Mouse (Mus musculus): ENCODE results near the gene Hoxa5. TPM values are rescaled to one million over a fixed set of nuclear protein-coding genes. Genes with fewer than 3 reads are reported as not detected.

Hoxa5 gene
- polyA plus RNA-seq, 1 experiment from 2014 or later: 1.3 TPM

DNA sequence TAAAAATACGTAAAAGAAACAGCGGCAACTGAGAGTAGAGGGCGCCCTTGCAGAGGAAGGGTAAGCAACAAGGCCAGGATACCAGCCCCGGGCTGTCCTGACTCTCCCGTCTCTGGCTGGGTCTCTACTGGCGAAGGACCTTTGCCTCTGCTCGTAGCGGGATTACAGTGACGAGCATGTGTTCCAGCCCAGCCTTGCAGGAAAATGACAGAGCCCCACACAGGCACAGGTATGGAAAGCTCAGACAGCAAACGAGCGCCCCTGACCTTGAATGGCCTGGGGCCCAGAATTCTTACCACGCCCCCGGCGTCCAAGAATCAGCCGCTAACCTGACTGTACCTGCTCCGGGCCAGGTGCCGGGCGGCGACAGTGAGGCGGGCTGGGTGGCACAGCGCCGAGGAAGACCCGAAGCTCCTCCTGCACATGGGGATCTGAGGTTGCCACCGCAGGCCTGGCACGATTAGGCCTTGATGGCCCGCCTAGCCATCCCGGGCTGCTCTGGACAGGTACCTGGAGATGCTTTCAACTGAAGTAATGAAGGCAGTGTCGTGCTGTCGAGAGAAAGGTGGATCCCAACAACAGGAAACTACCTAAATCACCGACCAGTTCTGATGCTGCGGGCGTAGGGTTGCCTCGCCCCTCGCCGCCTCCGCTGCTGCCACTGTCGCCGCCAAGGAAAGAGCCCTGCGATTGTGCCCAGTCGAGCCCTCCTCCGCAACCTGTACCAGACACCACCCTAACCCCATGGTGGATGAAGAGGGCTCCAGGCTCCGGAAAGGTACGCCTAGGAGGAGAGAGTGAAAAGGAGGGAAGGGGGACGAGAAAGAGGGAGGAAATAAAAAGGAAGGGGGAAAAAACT is 25.4 kb upstream of the Hoxa5 start:
- no peak overlapping the region for H3K9ac ChIP-seq (ENCODE audit: low read length)
- H3K9me3 ChIP-seq (replicated peaks; ENCODE audit: control insufficient read depth, low read length): no peaks in the 10 kb centered on the region
- H3K4me1 ChIP-seq (ENCODE audit: control insufficient read depth, insufficient read depth, low read length): no peaks in the 10 kb centered on the region
- H3K27ac ChIP-seq (ENCODE audit: low read length): no peak overlapping the region
- H3K27me3 ChIP-seq (ENCODE audit: control insufficient read depth, insufficient read depth, low read length): peaks cover 85% of the 10 kb centered on the region
- no peak overlapping the region for H3K4me2 ChIP-seq (ENCODE audit: low read depth, low read length)
- ATAC-seq (replicated peaks; ENCODE audit: extremely low read depth, insufficient read depth, low FRiP score): no peak
- 3% methylated on average over 44 of the region's 44 CpGs for WGBS
- H3K4me3 ChIP-seq (ENCODE audit: low read length): no peak overlapping the region
- H3K36me3 ChIP-seq (ENCODE audit: control insufficient read depth, insufficient read depth): no peaks in the 10 kb centered on the region

DNA sequence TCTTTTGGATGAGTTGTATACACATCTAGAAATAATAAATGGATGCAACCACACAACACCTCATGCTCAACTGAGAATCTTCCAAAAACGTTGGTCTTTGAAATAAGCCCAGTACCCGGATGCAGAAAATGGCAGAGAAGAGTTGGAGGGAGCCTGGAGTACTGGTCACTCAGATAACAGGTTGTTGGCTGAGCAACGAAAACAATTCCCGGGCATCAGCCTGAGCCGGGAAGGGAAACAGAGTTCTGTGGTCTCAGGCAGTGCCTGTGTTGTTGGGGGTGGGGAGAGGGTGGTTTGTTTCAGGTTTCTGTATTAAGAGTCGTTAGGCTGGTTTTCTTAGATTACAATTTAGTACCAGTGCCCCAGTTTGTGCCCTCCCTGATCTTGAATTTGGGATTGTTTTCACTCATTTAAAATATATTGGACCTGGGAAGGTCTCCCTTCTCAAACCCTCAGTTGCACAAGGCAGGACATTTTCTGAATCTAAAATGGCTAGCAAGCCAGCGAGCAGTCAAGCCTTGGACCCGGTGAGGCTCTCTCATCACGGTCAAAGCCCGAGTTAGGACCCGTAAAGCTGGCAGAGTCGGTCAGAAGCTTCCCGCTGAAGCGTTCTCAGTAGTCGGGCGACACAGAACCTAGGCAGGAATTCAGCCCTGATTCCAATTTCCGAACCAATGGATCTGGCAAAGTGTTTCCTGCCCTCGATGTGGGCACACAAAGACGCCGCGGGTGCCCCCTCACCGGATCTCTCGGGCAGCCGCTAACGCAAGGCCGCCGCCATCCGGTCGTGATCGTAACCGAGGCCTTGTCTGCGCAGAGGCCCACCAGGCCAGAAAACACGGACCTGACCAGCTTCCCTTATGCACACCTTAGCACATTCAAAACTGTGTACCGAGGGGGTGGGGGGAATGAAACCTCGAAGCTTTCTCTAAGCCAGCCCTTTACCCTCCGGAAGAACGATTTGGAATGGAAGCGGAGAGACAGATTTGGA is 24.4 kb upstream of the Hoxa5 start:
- no peak overlapping the region for H3K4me3 ChIP-seq (ENCODE audit: low read length)
- peaks cover 83% of the 10 kb centered on the region for H3K27me3 ChIP-seq (ENCODE audit: control insufficient read depth, insufficient read depth, low read length)
- no peak overlapping the region for H3K4me2 ChIP-seq (ENCODE audit: low read depth, low read length)
- H3K9ac ChIP-seq (ENCODE audit: low read length): no peak overlapping the region
- no peaks in the 10 kb centered on the region for H3K36me3 ChIP-seq (ENCODE audit: control insufficient read depth, insufficient read depth)
- H3K9me3 ChIP-seq (replicated peaks; ENCODE audit: control insufficient read depth, low read length): no peaks in the 10 kb centered on the region
- H3K4me1 ChIP-seq (ENCODE audit: control insufficient read depth, insufficient read depth, low read length): no peaks in the 10 kb centered on the region
- H3K27ac ChIP-seq (ENCODE audit: low read length): no peak overlapping the region
- no peak for ATAC-seq (replicated peaks; ENCODE audit: extremely low read depth, insufficient read depth, low FRiP score)
- WGBS: 2% methylated on average over 38 of the region's 38 CpGs

DNA sequence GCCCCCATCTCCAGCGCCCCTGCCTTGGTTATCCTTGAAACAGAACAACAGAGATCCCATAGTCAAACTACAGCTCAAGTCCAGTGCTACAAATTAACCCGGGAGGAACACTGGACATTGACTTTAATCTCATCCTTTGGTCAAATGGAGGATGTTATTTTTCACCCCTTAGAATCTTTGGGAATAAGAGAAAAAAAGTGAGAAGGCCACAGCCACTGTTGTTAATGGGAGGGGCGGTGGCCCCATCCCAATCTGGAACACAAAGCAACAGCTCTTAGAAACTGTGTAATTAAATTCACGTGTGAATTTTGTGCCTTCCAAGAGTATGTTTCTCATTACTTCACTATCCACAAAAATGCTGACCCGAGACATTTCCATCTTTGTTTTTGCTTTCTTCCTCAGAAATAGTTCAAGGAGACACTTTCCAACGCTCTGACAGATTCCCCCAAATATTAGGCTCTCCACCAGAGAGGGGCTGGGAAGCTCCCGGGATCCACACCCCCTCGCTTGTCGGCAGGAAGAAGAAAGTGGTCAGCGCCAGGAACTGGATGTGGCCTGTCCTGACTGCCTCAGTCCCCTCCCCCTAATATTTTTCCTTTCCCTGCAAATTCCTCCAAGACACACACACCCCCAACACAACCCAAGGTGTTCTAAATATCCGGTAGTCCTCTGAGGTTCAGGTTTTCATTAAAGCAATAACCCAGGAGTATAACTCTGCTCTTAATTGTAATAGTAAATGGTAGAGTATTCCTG is 23.3 kb upstream of the Hoxa5 start:
- Histone ChIP-seq H3K36me3 (ENCODE audit: control insufficient read depth, insufficient read depth) (no peaks in the 10 kb centered on the region), H3K27me3 (ENCODE audit: control insufficient read depth, insufficient read depth, low read length) (peaks cover 86% of the 10 kb centered on the region), H3K9me3 (replicated peaks; ENCODE audit: control insufficient read depth, low read length) (no peaks in the 10 kb centered on the region), H3K4me1 (ENCODE audit: control insufficient read depth, insufficient read depth, low read length) (no peaks in the 10 kb centered on the region), H3K4me3 (ENCODE audit: low read length) (no peak overlapping the region), H3K4me2 (ENCODE audit: low read depth, low read length) (no peak overlapping the region), H3K9ac (ENCODE audit: low read length) (no peak overlapping the region), H3K27ac (ENCODE audit: low read length) (no peak overlapping the region)
- 9% methylated on average over 11 of the region's 11 CpGs for WGBS
- no peak for ATAC-seq (replicated peaks; ENCODE audit: extremely low read depth, insufficient read depth, low FRiP score)

DNA sequence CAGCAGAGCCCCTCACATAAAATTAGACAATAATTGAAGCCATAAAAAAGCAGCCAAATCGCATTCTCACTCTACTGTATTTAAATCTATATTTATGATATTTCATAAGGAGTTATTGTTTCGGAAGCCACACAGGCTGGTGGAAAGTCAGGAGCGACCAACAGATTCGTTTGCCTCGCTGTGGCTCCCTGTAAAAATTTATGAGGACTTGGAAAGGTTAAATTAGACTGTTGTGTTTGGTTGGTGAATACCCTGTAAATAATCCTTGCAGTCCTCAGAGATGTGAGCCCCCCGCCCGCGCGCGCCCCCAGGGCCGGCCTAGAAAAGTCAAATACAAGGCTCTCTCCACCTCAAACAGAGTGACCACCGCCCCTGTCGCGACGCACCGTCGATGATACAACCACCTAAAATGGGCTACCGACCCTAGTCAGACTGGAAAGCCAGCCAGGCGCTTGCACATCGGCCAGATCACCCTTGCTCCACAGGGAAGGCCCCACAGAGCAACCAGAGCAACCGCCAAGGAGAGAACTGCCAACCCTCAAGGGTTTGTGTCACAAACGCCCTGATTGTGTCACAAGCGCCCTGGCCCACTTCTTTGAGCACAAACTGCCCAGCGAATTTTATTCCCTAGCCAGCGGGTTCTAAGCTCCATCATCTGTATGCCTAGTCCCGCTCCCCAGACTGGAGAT is 22.3 kb upstream of the Hoxa5 start:
- no peak for ATAC-seq (replicated peaks; ENCODE audit: extremely low read depth, insufficient read depth, low FRiP score)
- H3K27ac ChIP-seq (ENCODE audit: low read length): no peak overlapping the region
- peaks cover 88% of the 10 kb centered on the region for H3K27me3 ChIP-seq (ENCODE audit: control insufficient read depth, insufficient read depth, low read length)
- no peaks in the 10 kb centered on the region for H3K36me3 ChIP-seq (ENCODE audit: control insufficient read depth, insufficient read depth)
- no peaks in the 10 kb centered on the region for H3K9me3 ChIP-seq (replicated peaks; ENCODE audit: control insufficient read depth, low read length)
- no peak overlapping the region for H3K9ac ChIP-seq (ENCODE audit: low read length)
- no peak overlapping the region for H3K4me3 ChIP-seq (ENCODE audit: low read length)
- H3K4me2 ChIP-seq (ENCODE audit: low read depth, low read length): no peak overlapping the region
- WGBS: 6% methylated on average over 26 of the region's 26 CpGs
- H3K4me1 ChIP-seq (ENCODE audit: control insufficient read depth, insufficient read depth, low read length): no peaks in the 10 kb centered on the region; the same call in 1 of the 2 replicates

DNA sequence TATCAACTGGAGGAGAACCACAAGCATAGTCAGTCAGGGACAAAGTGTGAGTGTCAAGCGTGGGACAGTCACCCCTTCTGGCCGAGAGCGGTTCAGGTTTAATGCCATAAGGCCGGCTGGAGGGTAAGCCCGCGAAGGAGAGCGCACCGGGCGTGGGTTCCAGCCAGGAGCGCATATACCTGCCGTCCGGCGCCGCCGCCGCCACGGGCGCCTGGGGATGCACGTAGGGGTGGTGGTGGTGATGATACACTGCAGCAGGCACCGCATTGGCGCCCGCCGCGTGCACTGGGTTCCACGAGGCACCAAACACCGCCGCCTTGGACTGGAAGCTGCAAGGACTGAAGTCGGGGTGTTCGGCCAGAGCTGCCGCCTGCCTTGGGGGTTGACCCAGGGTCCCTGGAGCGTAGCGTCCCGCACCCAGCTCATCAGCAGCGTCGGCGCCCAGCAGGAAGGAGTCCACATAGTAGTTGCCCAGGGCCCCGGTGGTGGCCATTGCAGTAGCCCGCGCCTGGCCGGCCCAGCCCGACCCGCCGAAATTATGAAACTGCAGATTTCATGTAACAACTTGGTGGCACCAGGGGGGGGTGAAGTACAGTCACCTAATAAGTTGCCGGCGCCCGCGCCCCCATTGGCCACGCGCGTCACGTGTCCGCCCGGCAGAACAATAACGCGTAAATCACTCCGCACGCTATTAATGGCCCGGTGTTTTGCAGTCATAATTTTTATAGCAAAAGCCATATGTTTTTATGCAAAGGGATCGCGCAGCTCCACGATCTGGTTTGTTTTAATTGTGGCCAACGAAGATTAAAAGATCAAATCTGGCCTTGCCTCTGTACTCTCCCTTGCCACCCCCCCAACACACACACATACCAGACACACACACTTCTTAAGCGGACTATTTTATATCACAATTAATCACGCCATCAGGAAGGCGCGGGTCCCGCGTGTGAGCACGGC is 21.5 kb upstream of the Hoxa5 start:
- H3K4me3 ChIP-seq (ENCODE audit: low read length): no peak overlapping the region
- H3K27ac ChIP-seq (ENCODE audit: low read length): no peak overlapping the region

DNA sequence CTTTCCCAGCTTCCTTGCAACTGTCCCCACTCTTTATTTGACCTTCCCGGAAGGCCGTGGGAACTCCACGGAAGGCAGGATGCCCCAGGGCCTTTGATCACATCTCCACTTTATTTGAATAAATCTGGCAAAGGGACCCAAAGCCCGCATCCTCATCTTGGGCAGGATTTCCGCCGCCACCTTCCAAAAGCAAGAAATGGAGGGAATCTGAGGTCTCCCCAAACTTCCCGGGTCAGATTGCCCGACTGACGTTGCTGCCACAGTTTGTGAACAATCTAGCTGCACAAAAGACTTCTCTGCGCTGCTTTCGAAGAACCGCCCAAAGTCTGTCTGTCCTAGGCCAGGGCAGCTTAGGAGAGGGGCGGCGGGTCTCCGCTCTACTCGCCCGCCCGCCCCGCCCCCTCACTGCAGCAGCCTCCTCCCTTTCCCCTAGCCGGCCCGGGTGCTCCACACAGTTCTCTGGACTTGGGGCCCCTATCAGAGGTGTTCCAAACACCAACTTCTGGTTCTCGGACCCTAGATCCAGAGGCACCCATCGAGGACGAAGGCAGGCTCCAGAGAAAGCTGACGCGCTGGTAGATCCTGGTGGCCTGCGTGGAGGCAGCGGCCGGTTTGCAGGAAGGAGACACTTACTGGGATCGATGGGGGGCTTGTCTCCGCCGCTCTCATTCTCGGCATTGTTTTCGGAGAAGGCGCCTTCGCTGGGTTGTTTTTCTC is 20.7 kb upstream of the Hoxa5 start:
- H3K27me3 ChIP-seq (ENCODE audit: control insufficient read depth, insufficient read depth, low read length): peaks cover 93% of the 10 kb centered on the region
- H3K9ac ChIP-seq (ENCODE audit: low read length): no peak overlapping the region
- H3K36me3 ChIP-seq (ENCODE audit: control insufficient read depth, insufficient read depth): no peaks in the 10 kb centered on the region
- no peak overlapping the region for H3K4me3 ChIP-seq (ENCODE audit: low read length)
- no peak for ATAC-seq (replicated peaks; ENCODE audit: extremely low read depth, insufficient read depth, low FRiP score)
- H3K9me3 ChIP-seq (replicated peaks; ENCODE audit: control insufficient read depth, low read length): no peaks in the 10 kb centered on the region
- WGBS: 2% methylated on average over 36 of the region's 36 CpGs
- H3K4me1 ChIP-seq (ENCODE audit: control insufficient read depth, insufficient read depth, low read length): peaks cover 3% of the 10 kb centered on the region
- H3K27ac ChIP-seq (ENCODE audit: low read length): no peak overlapping the region
- H3K4me2 ChIP-seq (ENCODE audit: low read depth, low read length): no peak overlapping the region

More for the DNA sequence above, 21.5 kb upstream of the Hoxa5 start:
- no peaks in the 10 kb centered on the region for H3K36me3 ChIP-seq (ENCODE audit: control insufficient read depth, insufficient read depth)
- no peak overlapping the region for H3K4me2 ChIP-seq (ENCODE audit: low read depth, low read length)
- peaks cover 91% of the 10 kb centered on the region for H3K27me3 ChIP-seq (ENCODE audit: control insufficient read depth, insufficient read depth, low read length)
- 2% methylated on average over 69 of the region's 69 CpGs for WGBS
- no peak overlapping the region for H3K9ac ChIP-seq (ENCODE audit: low read length)
- no peak for ATAC-seq (replicated peaks; ENCODE audit: extremely low read depth, insufficient read depth, low FRiP score)
- H3K4me1 ChIP-seq (ENCODE audit: control insufficient read depth, insufficient read depth, low read length): peaks cover 3% of the 10 kb centered on the region
- no peaks in the 10 kb centered on the region for H3K9me3 ChIP-seq (replicated peaks; ENCODE audit: control insufficient read depth, low read length)

DNA sequence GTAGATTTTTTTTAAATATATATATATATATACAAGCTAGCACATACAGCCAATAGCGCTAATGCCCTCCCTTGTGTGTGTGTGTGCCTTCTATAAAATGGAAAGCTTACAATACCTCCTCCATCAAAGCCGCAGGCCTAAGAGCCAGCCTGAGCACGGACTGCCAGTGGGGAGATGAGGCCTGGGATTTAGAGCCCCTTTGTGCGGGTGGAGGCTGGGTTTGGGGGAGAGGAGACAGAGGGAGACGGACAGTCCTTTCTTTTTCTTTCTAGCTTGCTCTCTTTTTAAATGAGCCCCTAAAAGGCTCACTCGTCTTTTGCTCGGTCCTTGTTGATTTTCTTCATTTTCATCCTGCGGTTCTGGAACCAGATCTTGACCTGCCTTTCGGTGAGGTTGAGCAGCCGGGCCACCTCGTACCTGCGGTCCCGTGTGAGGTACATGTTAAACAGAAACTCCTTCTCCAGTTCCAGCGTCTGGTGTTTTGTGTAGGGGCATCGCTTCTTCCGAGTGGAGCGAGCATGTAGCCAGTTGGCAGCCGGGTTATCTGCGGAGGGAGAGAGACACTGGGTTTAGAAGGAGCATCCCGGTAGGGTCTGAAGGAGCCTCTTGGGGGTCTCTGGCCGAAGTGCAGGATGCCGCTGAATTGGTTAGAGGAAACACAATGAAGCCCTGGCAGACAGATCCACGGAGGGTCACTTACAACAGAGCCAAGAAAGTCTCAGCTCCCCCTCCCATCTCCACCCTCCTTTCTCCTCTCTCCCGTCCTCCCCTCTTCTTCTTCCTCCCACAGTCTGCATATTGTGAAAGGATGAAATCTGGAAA is 19.8 kb upstream of the Hoxa5 start:
- H3K4me1 ChIP-seq (ENCODE audit: control insufficient read depth, insufficient read depth, low read length): peaks cover 3% of the 10 kb centered on the region
- no peak for ATAC-seq (replicated peaks; ENCODE audit: extremely low read depth, insufficient read depth, low FRiP score)
- no peaks in the 10 kb centered on the region for H3K36me3 ChIP-seq (ENCODE audit: control insufficient read depth, insufficient read depth)
- H3K9ac ChIP-seq (ENCODE audit: low read length): no peak overlapping the region
- WGBS: 6% methylated on average over 24 of the region's 24 CpGs
- H3K4me3 ChIP-seq (ENCODE audit: low read length): no peak overlapping the region
- H3K4me2 ChIP-seq (ENCODE audit: low read depth, low read length): no peak overlapping the region
- H3K27me3 ChIP-seq (ENCODE audit: control insufficient read depth, insufficient read depth, low read length): peaks cover 93% of the 10 kb centered on the region
- H3K9me3 ChIP-seq (replicated peaks; ENCODE audit: control insufficient read depth, low read length): no peaks in the 10 kb centered on the region
- no peak overlapping the region for H3K27ac ChIP-seq (ENCODE audit: low read length)
